Mouse (Mus musculus): ENCODE measurements at regions not wholly inside any gene's neighbourhood (a gene's known extent, or its start where the extent isn't known, plus 50 kb on each side); places are given as distances from the start of the nearest gene placed in this dataset.

- no peak for DNase-seq (ENCODE audit: extremely low read depth, insufficient read length, low spot score)
Observed at GRCm38 (mm10) chr1:137473800-137474685, 513.8 kb upstream of the Nr5a2 start.

GRCm38 (mm10) chr1:137464971-137465370 is 504.7 kb upstream of the Nr5a2 start:
- no peak for DNase-seq (ENCODE audit: extremely low read depth, insufficient read length, low spot score)

GRCm38 (mm10) chr1:137461189-137461588 is 500.9 kb upstream of the Nr5a2 start:
- no peak for DNase-seq (ENCODE audit: extremely low read depth, insufficient read length, low spot score)

- DNase-seq (ENCODE audit: extremely low read depth, insufficient read length, low spot score), result no peak
Observed at GRCm38 (mm10) chr1:137453446-137454208, 493.4 kb upstream of the Nr5a2 start.

GRCm38 (mm10) chr1:137452749-137453148 is 492.5 kb upstream of the Nr5a2 start:
- DNase-seq (ENCODE audit: extremely low read depth, insufficient read length, low spot score), result no peak

GRCm38 (mm10) chr1:137446497-137446896 is 486.2 kb upstream of the Nr5a2 start:
- no peak for DNase-seq (ENCODE audit: extremely low read depth, insufficient read length, low spot score)

- no peak for DNase-seq (ENCODE audit: extremely low read depth, insufficient read length, low spot score)
Observed at GRCm38 (mm10) chr1:137428110-137428509, 467.9 kb upstream of the Nr5a2 start.

- no peak for DNase-seq (ENCODE audit: extremely low read depth, insufficient read length, low spot score)
Observed at GRCm38 (mm10) chr1:137418388-137418787, 458.1 kb upstream of the Nr5a2 start.

GRCm38 (mm10) chr1:137396736-137397135 is 436.5 kb upstream of the Nr5a2 start:
- no peak for DNase-seq (ENCODE audit: extremely low read depth, insufficient read length, low spot score)

GRCm38 (mm10) chr1:137387509-137387908 is 427.3 kb upstream of the Nr5a2 start:
- DNase-seq (ENCODE audit: extremely low read depth, insufficient read length, low spot score), result no peak

GRCm38 (mm10) chr1:137378072-137378985 is 418.1 kb upstream of the Nr5a2 start:
- DNase-seq (ENCODE audit: extremely low read depth, insufficient read length, low spot score), result no peak

GRCm38 (mm10) chr1:137376685-137377084 is 416.4 kb upstream of the Nr5a2 start:
- DNase-seq (ENCODE audit: extremely low read depth, insufficient read length, low spot score), result no peak

GRCm38 (mm10) chr1:137374641-137375040 is 414.4 kb upstream of the Nr5a2 start:
- no peak for DNase-seq (ENCODE audit: extremely low read depth, insufficient read length, low spot score)

GRCm38 (mm10) chr1:137373509-137374420 is 413.5 kb upstream of the Nr5a2 start:
- no peak for DNase-seq (ENCODE audit: extremely low read depth, insufficient read length, low spot score)

GRCm38 (mm10) chr1:137372236-137372635 is 412.0 kb upstream of the Nr5a2 start:
- DNase-seq (ENCODE audit: extremely low read depth, insufficient read length, low spot score), result no peak

- no peak for DNase-seq (ENCODE audit: extremely low read depth, insufficient read length, low spot score)
Observed at GRCm38 (mm10) chr1:137364396-137364795, 404.1 kb upstream of the Nr5a2 start.

GRCm38 (mm10) chr1:137363969-137364368 is 403.7 kb upstream of the Nr5a2 start:
- no peak for DNase-seq (ENCODE audit: extremely low read depth, insufficient read length, low spot score)

GRCm38 (mm10) chr1:137363561-137363960 is 403.3 kb upstream of the Nr5a2 start:
- no peak for DNase-seq (ENCODE audit: extremely low read depth, insufficient read length, low spot score)

- no peak for DNase-seq (ENCODE audit: extremely low read depth, insufficient read length, low spot score)
Observed at GRCm38 (mm10) chr1:137360688-137361570, 400.7 kb upstream of the Nr5a2 start.

All from 3134 (cell line).